Mouse (Mus musculus): Measurements from ENCODE around the gene Pdzrn3.

GRCm38 (mm10) chr6:101198943-101199298 lies 178.8 kb downstream of the Pdzrn3 start:
- no peak for TF ChIP-seq CTCF (IDR thresholded peaks at IDR 0.05; ENCODE audit: borderline replicate concordance, insufficient read depth, low read length)
- TF ChIP-seq POLR2A (IDR thresholded peaks at IDR 0.05; ENCODE audit: low read depth, low read length) = no peak
